Mouse (Mus musculus): Measurements from ENCODE around the gene Gm8165. TPM values are rescaled to one million over a fixed set of nuclear protein-coding genes. Genes with fewer than 3 reads are reported as not detected.
"Not testable (repeated sequence)": the region's sequence is repeated elsewhere in the genome, so short reads cannot be mapped to it uniquely, and the experiment has no call there.

Gm8165 gene
- total RNA-seq (2014; rRNA removed) (not detected in 2 replicates), polyA plus RNA-seq (2012; rRNA removed) (not detected in 2 replicates)

DNA sequence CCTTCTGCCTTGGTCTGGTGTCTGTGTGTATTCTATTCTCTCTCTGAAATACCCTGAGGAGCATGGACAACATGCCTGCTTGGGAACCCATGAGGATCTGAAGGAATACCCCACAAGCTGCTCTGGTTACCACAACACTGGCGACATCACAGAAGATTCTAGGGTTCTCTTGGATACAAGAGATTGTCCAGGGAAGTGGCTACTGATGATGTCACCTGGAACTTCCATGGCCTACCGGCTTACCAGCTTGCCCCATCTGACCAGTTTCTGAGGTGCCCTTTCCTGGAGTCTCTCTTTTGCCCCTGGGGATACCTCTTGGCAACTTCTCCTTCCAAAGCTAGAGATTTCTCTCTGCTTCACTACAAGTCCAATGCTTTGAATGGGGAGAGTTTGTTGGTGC is at the start of gene Gm8165:
Gene Gm8165 (minus strand): TSS at position 101 of the 400 bp plus-strand sequence.
- H3K36me3 ChIP-seq (ENCODE audit: control insufficient read depth, insufficient read depth, low read length); H3K4me3 ChIP-seq (ENCODE audit: insufficient read depth, low read depth, low read length); H3K27me3 ChIP-seq (ENCODE audit: control insufficient read depth, insufficient read depth, low read length); H3K79me2 ChIP-seq (ENCODE audit: control insufficient read depth, insufficient read depth, low read length); H3K4me1 ChIP-seq (ENCODE audit: control insufficient read depth, insufficient read depth, low read length); H3K27ac ChIP-seq (replicated peaks; ENCODE audit: insufficient read depth, low read depth, low read length); DNase-seq (ENCODE audit: extremely low read depth, low read depth, low spot score); H3K9ac ChIP-seq (ENCODE audit: low read depth, low read length): not testable (repeated sequence)
- WGBS: 70% methylated on average over 1 of the region's 2 CpGs

DNA sequence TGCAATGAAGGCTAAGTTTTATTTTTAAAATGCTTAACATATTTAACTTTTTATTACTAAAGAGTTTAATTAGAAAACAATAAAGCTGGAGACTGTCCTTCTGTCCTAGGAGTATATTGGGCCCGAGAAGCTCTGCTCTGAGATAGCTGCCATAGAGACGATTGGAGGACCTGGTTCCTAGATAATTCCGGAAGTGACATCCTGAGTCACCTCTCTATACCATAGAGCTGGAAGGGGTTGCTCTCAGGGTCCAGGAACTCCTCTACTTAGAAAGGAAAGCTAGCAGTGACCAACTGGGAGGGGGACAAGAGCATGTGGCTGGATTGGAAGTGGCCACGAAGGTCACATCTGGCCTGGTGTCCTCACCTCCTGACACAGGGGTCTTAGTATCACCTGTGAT is 20.6 kb upstream of the Gm8165 start, which contains the start of gene Gm7324:
Gene Gm7324 (plus strand): TSS at position 208 of the 400 bp plus-strand sequence.
- DNase-seq (ENCODE audit: extremely low read depth, low read depth, low spot score); H3K27me3 ChIP-seq (ENCODE audit: control insufficient read depth, insufficient read depth, low read length); H3K4me1 ChIP-seq (ENCODE audit: control insufficient read depth, insufficient read depth, low read length); H3K79me2 ChIP-seq (ENCODE audit: control insufficient read depth, insufficient read depth, low read length); H3K27ac ChIP-seq (replicated peaks; ENCODE audit: insufficient read depth, low read depth, low read length); H3K9ac ChIP-seq (ENCODE audit: low read depth, low read length); H3K36me3 ChIP-seq (ENCODE audit: control insufficient read depth, insufficient read depth, low read length); H3K4me3 ChIP-seq (ENCODE audit: insufficient read depth, low read depth, low read length): not testable (repeated sequence)
- WGBS: 86% methylated on average over 4 of the region's 4 CpGs

Other genes with a start within 250 kb of the Gm8165 start
- gene Gm5799, start 133.6 kb downstream of the Gm8165 start, total RNA-seq (2014; rRNA removed): not detected in 2 replicates
- not detected in 2 replicates for gene Gm5799, start 133.6 kb downstream of the Gm8165 start, polyA plus RNA-seq (2012; rRNA removed)
- not detected in 2 replicates for gene Gm17654, start 98.1 kb downstream of the Gm8165 start, total RNA-seq (2014; rRNA removed)
- gene Gm17654, start 98.1 kb downstream of the Gm8165 start, polyA plus RNA-seq (2012; rRNA removed): not detected in 2 replicates
- gene Gm10375, start 69.2 kb downstream of the Gm8165 start, total RNA-seq (2014; rRNA removed): not detected in 2 replicates
- not detected in 2 replicates for gene Gm10375, start 69.2 kb downstream of the Gm8165 start, polyA plus RNA-seq (2012; rRNA removed)
- gene Gm7324, start 20.6 kb upstream of the Gm8165 start, total RNA-seq (2014; rRNA removed): 0.09 and 0.13 TPM in 2 replicates
- not detected in 2 replicates for gene Gm7324, start 20.6 kb upstream of the Gm8165 start, polyA plus RNA-seq (2012; rRNA removed)
- not detected in 2 replicates for gene Gm16506, start 50.3 kb upstream of the Gm8165 start, total RNA-seq (2014; rRNA removed)
- gene Gm16506, start 50.3 kb upstream of the Gm8165 start, polyA plus RNA-seq (2012; rRNA removed): not detected in 2 replicates
- gene Gm6526, start 70.7 kb upstream of the Gm8165 start, total RNA-seq (2014; rRNA removed): not detected in 2 replicates
- not detected in 2 replicates for gene Gm6526, start 70.7 kb upstream of the Gm8165 start, polyA plus RNA-seq (2012; rRNA removed)
- gene Gm8180, start 107.5 kb upstream of the Gm8165 start, total RNA-seq (2014; rRNA removed): not detected in 2 replicates
- not detected in 2 replicates for gene Gm8180, start 107.5 kb upstream of the Gm8165 start, polyA plus RNA-seq (2012; rRNA removed)
- gene Ear1, start 198.3 kb upstream of the Gm8165 start, total RNA-seq (2014; rRNA removed): not detected in 2 replicates
- gene Ear1, start 198.3 kb upstream of the Gm8165 start, polyA plus RNA-seq (2012; rRNA removed): 0.17 TPM in 1 of 2 replicates, not detected in the other
- not detected in 2 replicates for gene Ear10, start 246.4 kb upstream of the Gm8165 start, total RNA-seq (2014; rRNA removed)
- gene Ear10, start 246.4 kb upstream of the Gm8165 start, polyA plus RNA-seq (2012; rRNA removed): not detected in 2 replicates
- gene Gm8113, start 248.2 kb upstream of the Gm8165 start, total RNA-seq (2014; rRNA removed): 0.28 and 0.34 TPM in 2 replicates
- 0.11 and 0.21 TPM in 2 replicates for gene Gm8113, start 248.2 kb upstream of the Gm8165 start, polyA plus RNA-seq (2012; rRNA removed)